Mouse (Mus musculus) bone marrow, adult 2 months (tissue): ENCODE results near the gene Rtl6.

Experiments
- CTCF ChIP-seq: fragments of 200-500 bp; IDR thresholded peaks from 2 replicates; pipeline ENCODE4 v1.5.1; 2011; ENCODE audit warnings: low read length, control low read depth; ENCODE audit not compliant: control insufficient read depth, insufficient read depth
- POLR2A ChIP-seq: fragments of 200-500 bp; IDR thresholded peaks from 2 replicates; pipeline ENCODE4 v1.6.1; 2011; ENCODE audit warnings: low read depth, mild to moderate bottlenecking, control low read depth, low read length, borderline replicate concordance; ENCODE audit not compliant: control insufficient read depth

DNA sequence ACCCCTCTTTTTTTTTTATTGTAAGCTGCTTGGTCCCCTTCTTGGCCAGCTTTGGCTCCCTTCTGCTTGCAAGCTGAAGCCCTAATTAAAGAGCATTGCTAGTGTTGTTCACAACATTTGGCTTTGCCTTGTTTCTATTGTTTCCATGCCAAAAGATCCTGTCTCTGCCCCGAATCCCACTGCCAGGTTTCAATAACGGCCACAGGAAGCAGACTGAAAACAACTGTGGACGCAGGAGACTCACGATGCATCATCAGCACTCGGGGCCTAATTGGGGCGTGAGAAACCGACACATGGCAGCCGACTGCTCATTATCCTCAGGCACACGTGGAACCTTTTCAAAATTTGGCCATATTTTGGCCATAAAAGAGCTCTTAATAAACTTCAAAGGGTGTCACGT, 26.1 kb downstream of the Rtl6 start:
- TF ChIP-seq POLR2A (no peak), CTCF (no peak)
